26 mouse cellular contexts compared by ENCODE assay signal in the genomic region with DNA sequence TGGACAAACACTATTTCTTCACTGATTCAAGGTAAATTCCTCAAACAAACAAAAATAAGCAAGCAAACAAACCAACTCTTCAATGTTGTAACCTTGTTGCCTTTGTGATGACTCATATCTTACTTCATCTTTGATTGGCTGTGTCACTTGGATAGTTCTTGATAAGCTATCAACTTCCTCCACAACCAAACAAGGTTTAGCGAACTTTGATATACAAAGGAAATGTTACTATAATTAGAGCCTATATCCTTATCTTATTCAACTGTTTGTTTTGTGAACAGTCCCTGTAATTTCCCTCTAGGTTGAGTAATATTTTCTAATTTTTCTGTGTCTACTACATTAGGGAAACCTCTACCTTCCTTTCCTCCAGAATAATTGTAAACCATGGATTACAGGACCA.
"Had no signal": no experiment of that assay in that cellular context is flagged by ENCODE, and none has a peak within 500 bp of the region (broad histone marks: within the 10 kb centered on the region; RNA-seq: fewer than 3 reads in every experiment).

No protein-coding gene starts in this region.

- H3K4me2 ChIP-seq: heart, embryonic 12.5 days; hindbrain, embryonic 12.5 days; hindbrain, embryonic 14.5 days; kidney, embryonic 15.5 days; limb, embryonic 13.5 days; limb, embryonic 15.5 days; liver, embryonic 12.5 days had no signal

- H3K27ac ChIP-seq: heart, embryonic 10.5 days; hindbrain, embryonic 10.5 days; hindbrain, embryonic 12.5 days; hindbrain, embryonic 14.5 days; kidney, embryonic 15.5 days; kidney, postnatal 0 days; limb, embryonic 13.5 days; limb, embryonic 15.5 days; liver, embryonic 12.5 days; liver, embryonic 14.5 days had no signal

- H3K9ac ChIP-seq: heart, embryonic 12.5 days; hindbrain, embryonic 12.5 days; hindbrain, embryonic 14.5 days; kidney, embryonic 15.5 days; limb, embryonic 13.5 days; limb, embryonic 15.5 days; liver, embryonic 12.5 days; liver, embryonic 14.5 days had no signal

- H3K4me3 ChIP-seq: heart, embryonic 10.5 days; heart, embryonic 12.5 days; hindbrain, embryonic 10.5 days; hindbrain, embryonic 12.5 days; kidney, embryonic 15.5 days; limb, embryonic 13.5 days; limb, embryonic 15.5 days; liver, embryonic 12.5 days had no signal

- H3K36me3 ChIP-seq: heart, embryonic 10.5 days; heart, embryonic 12.5 days; hindbrain, embryonic 10.5 days; hindbrain, embryonic 12.5 days; kidney, embryonic 15.5 days; limb, embryonic 13.5 days; limb, embryonic 15.5 days; liver, embryonic 12.5 days had no signal

- H3K9me3 ChIP-seq: heart, embryonic 10.5 days; heart, embryonic 12.5 days; hindbrain, embryonic 10.5 days; hindbrain, embryonic 12.5 days; kidney, embryonic 15.5 days; limb, embryonic 13.5 days; limb, embryonic 15.5 days; liver, embryonic 12.5 days had no signal

- ATAC-seq: hindbrain, embryonic 16.5 days; inflammation-experienced regulatory T-cells, adult 6 months; liver, embryonic 12.5 days had no signal

- H3K4me1 ChIP-seq: heart, embryonic 10.5 days; heart, embryonic 12.5 days; hindbrain, embryonic 10.5 days; hindbrain, embryonic 12.5 days; kidney, embryonic 15.5 days; limb, embryonic 13.5 days; limb, embryonic 15.5 days; liver, embryonic 12.5 days had no signal

- H3K27me3 ChIP-seq: heart, embryonic 12.5 days; hindbrain, embryonic 12.5 days; kidney, embryonic 15.5 days; limb, embryonic 13.5 days; limb, embryonic 15.5 days; liver, embryonic 12.5 days had no signal

- DNase-seq: gastrocnemius, postnatal 14 days; gastrocnemius, postnatal 36 days; heart, adult 18-20 months; heart, postnatal 10 days; heart, postnatal 4 days; kidney, adult 11 months; kidney, adult 2 months; kidney, adult 9 months; kidney, postnatal 14 days; kidney, postnatal 36 days; layer of hippocampus, adult 9-11 months; layer of hippocampus, postnatal 36 days; left cerebral cortex, postnatal 4 days had no signal
